Mouse (Mus musculus): ENCODE measurements around the gene Cyb5d2. TPM values are rescaled to one million over a fixed set of nuclear protein-coding genes. Genes with fewer than 3 reads are reported as not detected.

The Cyb5d2 gene
- 7.6 and 9.6 TPM in 2 replicates for polyA plus RNA-seq (2012; rRNA removed)

DNA sequence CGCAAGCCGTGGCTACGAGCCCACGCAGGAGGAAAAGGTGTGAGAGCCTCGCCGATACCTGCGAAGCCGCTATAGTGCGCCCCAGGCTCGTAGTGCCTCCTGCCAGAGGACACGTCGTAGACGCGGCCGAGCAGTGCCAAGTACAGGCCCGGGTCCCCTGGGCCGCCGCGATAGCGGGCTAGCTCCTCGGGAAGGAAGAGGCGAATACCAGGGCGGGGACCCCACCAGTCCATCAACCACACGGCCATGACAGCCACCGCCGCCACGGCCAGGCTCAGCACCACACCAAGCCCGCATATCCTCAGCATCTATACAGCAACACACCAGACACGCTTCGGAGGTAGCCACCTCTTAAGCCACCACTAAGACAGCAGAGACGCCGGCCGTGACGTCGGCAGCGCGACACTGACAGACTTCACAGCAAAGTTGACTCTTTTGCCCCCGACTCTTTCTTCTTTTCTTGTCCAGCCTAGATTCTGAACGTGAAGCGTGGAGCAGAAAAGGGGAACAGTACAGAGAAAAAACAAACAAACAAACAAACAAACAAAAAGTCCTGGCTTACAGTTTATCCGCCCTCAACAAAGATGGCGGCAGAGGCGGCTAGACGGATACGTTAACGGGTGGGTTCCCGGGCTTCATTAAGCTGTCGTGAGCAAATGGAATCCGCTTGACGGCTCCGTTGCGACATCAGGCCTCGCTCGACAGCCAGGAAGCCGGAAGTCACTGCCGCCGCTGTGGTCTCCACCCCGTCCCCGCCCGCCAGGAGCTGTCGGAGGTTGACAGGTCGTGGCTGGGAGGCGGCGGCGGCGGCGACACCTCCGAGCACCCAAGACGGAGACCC lies at the start of gene Cyb5d2, which contains the start of gene Zzef1:
Gene Cyb5d2, minus strand, starts transcription at position 688 of the 841 bp plus-strand sequence.
Gene Zzef1, plus strand, starts transcription at position 772 of the 841 bp plus-strand sequence.
- DNase-seq (ENCODE audit: low spot score), result peak; percentile 85

DNA sequence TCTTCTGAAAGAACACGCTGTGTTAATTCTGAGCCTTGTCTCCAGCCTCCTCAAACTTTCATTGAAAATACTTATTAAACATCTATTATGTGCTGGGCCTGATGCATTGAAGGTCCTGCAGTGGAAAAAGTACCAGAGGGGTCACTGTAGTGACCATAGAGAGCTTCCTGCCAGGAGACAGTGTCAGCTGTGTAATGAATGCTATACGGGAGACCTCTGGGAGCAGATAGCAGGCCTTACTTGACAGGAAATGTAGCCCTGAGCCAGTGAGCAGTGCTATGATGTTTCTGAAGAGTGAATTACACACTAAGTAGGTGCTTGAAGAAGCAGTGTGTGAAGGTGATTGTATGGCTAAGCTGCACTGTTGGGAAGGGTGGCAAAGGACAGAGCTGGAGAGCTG lies 49.6 kb upstream of the Cyb5d2 start:
- DNase-seq (ENCODE audit: low spot score), result no peak

DNA sequence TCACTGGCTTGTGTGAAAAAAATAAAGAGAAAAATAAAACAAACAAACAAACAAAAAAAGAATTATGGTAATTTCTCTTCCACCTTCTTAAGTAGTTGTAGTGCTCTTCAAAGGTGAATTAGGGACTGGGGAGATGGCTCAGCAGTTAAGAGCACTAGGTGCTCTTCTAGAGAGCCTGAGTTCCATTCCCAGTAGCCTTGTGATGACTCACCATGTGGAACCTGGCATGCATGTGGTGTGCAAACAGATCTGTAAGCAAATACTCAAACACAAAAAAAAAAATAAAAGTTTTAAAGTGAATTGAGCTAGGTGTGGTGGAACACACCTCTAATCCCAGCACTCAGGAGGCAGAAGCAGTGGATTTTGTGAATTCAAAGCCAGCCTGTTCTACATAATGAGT lies 47.6 kb upstream of the Cyb5d2 start:
- DNase-seq (ENCODE audit: low spot score), result no peak

DNA sequence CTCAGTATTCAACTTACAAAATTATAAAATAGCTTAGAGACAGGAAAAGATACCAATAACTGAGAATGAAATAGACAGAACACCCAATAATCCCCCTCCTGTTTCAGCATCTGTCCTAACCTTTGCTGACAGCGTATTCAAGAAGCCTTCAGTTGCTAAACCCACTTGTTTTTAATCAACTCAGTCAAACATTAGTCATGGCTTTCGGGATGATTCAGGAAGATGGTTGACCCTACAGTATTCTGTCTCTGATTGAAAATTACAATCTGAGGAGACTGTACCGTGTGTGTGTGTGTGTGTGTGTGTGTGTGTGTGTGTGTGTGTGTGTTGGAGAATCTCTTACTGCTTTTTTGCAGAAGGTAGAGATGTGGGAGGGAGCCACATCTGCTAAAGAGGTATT lies 46.8 kb upstream of the Cyb5d2 start:
- no peak for DNase-seq (ENCODE audit: low spot score)

DNA sequence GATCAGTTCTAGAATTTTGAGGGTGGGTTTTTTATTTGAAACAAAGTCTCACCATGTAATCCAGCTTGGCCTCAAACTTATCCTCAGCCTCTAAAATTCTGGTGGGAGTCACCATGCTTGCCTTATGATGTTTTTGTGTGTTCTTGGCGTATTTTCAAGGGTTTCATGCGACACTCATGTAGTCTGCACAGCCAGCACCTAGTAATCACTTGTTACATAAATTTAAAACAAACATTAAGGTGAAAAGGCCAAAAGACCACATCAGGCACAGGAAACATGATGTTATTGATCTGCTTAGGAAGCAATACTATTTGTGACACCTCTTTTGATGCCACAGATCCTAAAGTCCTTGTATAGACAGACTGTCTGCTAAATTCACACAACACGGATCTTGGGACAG lies 33.9 kb upstream of the Cyb5d2 start:
- DNase-seq (ENCODE audit: low spot score), result no peak

DNA sequence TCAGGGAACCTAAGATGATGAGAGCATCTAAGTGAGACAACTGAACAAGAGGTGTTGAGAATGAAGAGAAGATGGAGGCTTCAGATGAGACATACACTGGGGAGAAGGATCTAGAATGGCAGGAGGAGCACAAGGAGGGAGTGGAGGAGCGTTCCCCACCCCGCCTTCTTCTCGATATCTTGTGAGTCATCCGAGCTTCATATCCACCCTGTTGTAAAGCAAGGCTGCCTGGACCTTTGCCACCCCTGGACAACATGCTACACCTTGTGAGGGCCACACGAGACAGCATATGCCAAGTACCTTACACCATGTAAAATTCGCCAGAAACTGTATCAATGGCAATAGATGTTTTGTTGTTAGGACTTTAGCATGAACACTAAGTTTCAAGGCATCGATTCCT lies 25.1 kb upstream of the Cyb5d2 start:
- no peak for DNase-seq (ENCODE audit: low spot score)

DNA sequence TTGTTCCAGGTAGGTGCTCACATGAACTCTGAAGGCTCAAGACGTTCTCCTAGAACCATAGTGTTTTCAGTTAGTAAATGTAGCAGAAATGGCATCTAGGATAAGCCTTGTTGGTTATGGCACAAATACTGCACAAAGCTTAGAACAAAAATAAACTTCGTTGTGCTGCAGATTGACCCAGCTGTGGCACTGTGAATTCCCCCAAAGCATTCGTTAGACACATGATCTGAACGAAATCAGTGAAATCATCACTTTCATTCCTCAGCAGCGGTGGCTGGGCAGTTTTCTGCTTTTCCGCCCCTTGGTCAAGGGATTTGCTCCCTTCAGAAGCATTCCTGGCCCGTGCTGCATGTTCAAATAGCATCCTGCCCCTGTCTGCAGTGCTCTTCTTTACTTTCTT lies 22.1 kb upstream of the Cyb5d2 start:
- no peak for DNase-seq (ENCODE audit: low spot score)

DNA sequence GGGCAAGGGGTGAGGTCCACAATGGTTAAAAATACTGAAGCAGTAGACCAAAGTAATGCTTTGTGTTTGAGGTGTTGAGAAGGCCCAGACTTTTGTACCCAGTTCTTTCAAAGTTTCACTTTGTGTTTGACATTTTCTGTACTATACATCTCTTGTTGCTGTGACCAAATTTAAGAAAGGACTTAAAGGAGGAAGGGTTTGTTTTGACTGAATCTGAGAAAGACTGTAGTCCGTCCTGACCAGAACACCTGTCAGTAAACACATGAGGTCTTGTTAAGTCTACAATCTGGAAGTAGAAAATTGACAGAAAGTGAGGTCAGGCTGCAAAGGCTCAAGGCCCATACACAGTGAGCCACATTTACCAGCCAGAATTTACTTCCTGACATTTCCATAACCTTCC lies 20.9 kb upstream of the Cyb5d2 start:
- no peak for DNase-seq (ENCODE audit: low spot score)

DNA sequence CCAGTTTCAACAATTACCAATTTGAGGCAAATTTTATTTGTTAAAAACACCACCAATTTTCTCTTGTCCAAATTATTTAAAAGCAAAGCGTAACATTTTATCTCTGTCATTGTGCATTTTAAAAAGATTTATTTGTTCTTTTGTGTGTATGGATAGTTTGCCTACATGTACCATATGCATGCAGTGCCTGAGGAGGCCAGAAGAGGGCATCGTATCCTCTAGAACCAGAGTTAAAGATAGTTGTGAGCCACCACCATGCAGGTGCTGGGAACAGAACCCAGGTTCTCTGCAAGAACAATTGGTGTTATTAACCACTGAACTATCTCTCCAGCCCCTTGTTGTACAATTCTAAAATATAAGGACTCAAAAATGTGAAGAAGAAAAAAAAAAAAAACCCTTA lies 18.2 kb upstream of the Cyb5d2 start:
- DNase-seq (ENCODE audit: low spot score), result no peak

DNA sequence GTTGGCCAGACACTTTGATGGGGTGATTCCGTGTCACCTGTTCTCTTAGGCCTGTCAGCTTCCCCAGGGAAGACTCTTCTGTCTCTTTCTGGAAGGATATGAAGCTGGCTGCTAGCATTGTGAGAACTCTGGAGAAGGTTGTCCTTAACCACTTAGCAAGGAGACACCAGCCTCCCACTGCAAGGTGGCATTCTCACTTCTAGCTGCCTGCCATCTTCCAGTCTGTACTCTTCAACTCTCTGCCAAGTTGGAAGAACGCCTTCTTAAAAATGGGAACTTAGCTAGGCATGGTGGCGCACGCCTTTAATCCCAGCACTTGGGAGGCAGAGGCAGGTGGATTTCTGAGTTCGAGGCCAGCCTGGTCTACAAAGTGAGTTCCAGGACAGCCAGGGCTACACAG lies 17.7 kb upstream of the Cyb5d2 start:
- no peak for DNase-seq (ENCODE audit: low spot score)

DNA sequence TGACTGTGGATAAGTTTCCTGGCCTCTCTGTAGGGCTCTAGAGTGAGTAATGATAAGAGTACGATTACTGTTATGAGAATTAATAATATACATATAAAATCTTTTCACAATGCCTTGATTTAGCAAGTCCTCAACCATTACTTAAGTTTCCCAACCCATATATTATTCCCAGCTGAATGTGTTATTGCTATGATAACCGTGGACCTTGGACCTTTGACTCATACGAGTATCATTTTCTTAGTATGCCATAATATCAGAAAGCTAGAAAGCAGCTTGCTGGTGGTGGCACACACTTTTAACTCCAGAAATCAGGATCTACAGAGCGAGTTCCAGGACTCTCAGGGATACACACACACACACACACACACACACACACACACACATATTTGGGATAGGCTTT lies 12.1 kb upstream of the Cyb5d2 start:
- no peak for DNase-seq (ENCODE audit: low spot score)

DNA sequence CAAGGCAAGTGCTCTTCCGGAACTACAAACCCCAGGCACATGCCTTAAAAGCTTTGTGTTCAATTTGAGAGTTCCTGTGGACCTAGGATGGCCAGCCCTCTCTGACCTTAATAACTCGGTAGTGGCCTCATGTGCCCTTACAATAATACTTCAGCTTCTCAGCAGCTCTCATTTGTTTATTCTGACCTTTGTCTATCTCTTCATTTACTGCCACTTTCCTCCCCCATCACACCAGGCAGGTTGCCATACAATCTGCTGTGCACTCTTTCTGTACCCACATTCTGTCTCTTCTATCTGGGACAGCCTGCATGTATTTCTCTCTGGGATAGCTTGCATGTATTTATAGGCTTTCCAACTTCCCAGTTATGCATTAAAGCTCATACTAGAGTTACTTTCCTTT lies 10.6 kb upstream of the Cyb5d2 start:
- DNase-seq (ENCODE audit: low spot score), result no peak

DNA sequence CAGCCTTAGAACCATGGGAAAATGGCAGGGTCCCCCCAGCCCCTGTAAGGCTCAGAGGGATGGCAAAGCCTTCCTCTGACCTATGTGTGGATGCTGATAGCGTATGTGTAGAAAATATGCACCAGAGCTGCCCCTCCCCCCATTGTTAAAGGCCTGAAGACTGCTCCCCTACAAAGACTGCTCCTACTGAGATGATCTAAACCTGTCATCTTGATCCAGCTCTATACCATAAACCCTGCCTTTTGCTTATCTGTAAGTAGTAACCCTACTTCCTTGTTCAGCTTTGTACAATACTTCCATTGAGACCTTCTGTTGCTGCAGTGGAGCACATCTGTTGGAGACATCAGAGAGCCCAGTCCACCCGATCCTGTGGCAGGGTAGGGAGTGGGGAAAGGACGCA lies 9.3 kb upstream of the Cyb5d2 start:
- no peak for DNase-seq (ENCODE audit: low spot score)

DNA sequence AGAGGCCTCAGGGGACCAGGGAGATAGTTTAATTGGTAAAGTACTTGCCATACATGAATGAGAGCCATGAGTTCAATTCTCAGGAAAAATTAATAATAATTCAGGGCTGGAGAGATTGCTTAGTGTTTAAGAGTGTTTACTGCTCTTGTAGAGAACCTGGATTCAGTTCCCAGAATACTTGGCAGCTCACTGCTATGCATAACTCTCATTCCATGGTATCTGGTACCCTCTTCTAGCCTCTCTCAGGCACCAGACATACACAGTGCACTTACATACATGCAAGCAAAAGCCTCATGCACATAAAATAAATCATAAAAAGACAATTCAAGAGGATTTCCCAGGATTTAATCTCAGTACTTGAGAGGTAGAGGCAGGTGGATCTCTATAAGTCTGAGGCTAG lies 8.6 kb upstream of the Cyb5d2 start:
- no peak for DNase-seq (ENCODE audit: low spot score)

DNA sequence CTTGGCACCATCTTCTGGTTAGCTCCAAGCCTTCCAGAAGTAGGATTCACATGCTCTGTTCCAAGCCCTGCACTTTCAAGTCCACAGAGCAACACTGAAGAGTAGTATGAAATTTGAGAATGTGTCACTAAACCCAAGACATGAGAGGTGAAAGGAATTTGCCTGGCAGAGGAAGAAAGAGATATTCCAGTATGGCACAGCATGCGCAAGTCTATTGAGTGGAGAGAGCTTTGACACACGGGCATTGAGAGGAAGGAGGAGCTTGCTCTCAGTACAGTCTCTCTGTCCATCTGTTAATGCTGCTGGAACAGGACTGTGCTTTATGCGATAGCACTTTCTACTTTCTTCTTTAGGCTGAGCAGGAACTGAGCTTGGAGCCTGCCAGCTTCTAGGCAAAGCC lies 7.1 kb upstream of the Cyb5d2 start:
- DNase-seq (ENCODE audit: low spot score), result no peak

DNA sequence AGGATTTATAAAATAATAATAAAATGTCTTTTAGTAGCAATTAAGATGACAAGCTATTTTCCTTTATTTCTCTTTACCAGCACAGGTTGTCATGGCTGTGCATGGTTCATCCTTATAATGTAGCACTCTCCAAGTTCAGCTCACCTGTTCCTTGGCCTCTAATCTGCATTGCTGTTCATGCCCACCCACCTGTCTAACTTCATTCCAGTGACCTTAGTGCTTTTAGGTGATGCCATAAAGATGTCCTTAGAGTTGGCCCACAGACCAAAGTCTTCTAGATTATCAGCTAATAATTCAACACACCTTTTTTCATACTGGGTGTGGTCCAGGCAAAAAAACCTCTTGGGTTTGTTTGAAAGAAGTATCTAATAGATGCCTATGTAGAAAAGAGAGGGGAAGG lies 5.2 kb upstream of the Cyb5d2 start:
- no peak for DNase-seq (ENCODE audit: low spot score)

DNA sequence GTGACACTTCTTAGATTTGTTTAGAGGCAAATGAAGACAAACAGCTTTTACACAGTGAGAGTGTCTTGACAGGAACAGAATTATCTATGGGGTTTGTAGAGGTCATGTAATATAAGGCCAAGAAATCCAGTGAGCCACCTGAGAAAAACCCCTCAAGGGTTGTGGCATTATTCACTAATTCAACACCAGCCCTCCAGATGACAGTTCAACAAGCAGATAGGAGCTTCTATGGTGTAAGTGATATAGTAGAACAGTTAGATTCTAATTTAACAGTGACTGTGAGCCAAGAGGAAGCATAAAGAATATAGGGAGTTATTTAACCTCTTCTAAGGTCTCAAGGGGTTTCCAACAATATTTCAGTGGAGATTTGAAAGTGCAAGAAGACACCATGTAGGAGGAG lies 2.2 kb upstream of the Cyb5d2 start:
- DNase-seq (ENCODE audit: low spot score), result no peak

DNA sequence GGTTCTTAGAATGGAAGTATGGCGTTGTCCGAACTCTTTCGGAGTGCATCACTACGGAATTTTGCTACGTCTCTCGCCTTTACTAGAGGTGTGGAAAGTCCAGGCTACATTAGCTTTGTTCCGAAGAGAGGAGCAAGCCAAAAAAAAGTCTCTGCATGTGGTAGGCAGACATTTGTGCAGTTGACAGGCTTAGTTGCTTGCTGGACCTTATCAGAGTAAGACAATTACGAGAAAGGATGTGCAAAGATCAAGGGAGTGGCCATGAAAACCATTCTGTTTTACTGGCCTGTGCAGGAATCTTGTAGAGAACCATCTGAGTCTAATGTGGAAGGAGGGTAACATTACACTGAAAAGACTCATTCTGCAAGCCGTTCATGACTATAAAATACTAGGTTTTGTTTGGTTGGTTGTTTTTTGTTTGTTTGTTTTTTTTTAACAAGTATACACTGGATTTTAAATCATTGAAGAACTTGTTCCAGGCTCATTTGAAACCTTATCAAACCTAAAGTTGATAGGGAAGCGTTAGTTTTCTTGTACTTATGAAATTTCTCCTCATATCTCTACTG lies 914 bp upstream of the Cyb5d2 start:
- DNase-seq (ENCODE audit: low spot score), result no peak

DNA sequence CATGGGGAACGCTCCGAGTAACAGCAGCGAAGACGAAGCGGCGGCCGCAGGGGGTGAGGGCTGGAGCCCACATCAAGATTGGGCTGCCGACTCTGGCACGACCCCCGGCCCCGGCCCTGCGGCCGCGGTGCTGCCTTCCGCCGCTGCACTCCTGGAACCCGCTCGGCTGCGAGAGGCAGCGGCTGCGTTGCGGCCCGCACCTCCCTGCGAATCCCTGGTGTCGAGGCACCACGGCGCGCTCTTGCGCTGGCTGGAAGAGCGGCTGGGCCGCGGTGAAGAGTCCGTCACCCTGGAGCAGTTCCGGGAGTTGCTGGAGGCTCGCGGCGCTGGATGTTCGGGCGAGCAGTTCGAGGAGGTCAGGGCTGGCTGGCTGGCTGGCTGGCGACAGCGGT lies 350 bp upstream of the Cyb5d2 start:
- no peak for DNase-seq (ENCODE audit: low spot score)

DNA sequence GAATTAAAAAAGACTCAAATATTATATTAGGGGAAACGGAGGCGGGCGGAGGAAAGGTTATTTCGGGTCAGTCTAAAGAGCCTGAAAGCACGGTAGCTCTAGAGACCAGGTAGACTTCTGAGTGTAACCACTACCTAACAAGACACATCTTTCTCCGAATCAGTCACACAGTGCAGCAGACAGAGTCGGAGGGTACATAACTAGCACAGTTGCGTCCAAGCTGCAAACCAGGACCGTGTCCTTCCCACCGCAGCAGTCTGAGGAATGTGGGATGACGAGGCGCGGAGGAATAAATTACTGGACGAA lies 840 bp downstream of the Cyb5d2 start:
- no peak for DNase-seq (ENCODE audit: low spot score)

DNA sequence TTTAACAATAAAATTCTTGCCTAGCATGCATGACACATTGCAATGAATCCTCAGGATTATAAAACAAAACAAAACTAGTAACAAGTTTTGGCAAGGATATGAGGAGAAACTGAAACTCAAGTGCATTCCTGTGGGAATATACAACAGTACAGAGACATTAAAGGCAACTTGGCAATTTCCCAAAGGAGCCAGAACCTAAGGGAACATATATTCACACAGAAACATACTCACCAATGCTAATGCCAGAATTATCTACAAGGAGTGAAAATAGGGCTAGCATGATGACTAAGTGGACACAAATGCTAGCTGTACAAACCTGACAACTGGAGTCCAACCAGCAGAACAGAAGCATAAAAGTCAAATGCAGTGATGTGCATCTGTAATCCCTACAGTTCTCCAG lies 3.9 kb downstream of the Cyb5d2 start:
- DNase-seq (ENCODE audit: low spot score), result no peak

DNA sequence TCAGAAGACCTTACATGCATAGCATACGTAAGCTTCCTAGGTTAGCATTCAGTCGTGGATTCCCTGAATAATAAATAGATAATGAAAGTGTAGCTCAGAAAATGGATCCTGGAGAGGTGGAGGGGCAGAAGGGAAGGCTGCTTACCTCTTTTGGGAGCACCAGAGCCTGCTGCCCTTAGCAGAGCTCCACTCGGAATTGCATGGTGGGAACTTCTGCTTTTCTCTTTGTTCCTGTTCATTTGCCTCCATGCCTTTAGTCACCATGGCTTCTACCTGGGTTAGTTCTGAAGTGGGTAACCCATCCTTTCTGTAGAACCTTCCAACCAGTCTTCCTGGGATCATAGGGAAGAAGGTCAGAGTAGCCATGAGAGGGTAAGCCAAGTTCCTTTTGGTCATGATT lies 13.4 kb downstream of the Cyb5d2 start:
- DNase-seq (ENCODE audit: low spot score), result no peak

DNA sequence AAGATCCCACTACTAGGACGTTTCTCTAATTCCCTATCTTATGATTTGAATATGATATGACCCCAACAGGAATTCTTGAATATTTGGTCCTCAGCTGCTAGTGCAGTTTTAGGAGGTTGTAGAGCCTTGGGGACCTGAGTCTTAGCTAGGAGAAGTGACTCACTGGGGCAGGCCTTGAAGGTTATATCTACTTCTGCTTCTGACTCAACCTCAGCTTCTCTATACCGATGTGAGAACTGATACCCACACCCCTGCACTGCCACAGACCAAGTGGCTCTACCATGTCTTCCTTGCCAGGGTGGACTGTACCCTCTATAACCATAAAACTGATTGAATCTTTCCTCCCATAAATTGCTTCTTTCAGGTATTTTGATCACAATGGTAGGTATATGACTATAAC lies 13.8 kb downstream of the Cyb5d2 start:
- no peak for DNase-seq (ENCODE audit: low spot score)

DNA sequence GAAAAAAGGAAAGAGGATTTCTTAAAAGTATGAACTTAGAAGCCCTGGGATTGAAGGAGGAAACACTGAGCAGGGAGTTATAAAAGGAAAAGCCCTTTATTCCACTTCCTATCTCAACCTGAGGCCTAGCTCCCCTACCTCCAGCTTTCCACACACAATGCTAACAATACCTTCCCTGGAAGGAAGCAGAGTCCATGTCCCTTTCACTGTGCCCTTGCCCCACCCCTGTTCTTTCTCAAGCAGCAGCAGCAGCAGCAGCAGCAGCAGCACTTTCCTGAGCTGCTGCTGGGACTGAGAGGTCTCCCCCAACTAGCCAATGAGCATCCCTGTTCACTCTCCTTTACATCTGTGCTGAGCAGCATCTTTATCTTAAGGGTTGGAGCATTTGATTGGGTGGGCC lies 17.0 kb downstream of the Cyb5d2 start:
- DNase-seq (ENCODE audit: low spot score), result no peak
